Mouse (Mus musculus) heart, adult 2 months (tissue): ENCODE measurements at regions not wholly inside any gene's neighbourhood (a gene's known extent, or its start where the extent isn't known, plus 50 kb on each side); places are given as distances from the start of the nearest gene placed in this dataset.

Experiments used
- DNase-seq, 2 experiments: peaks; one replicate each; pipeline ENCODE4 v3.0.0; 2021
- H3K27ac ChIP-seq: fragments of 200-600 bp; 2 replicates; pipeline ENCODE4 v1.8.1; 2022
- H3K27me3 ChIP-seq: fragments of 200-500 bp; 2 replicates; pipeline ENCODE4 v1.6.1; 2012; ENCODE audit warnings: mild to moderate bottlenecking, low read length, inconsistent platforms, mixed read lengths; ENCODE audit not compliant: control insufficient read depth, insufficient read depth
- H3K36me3 ChIP-seq: fragments of 200-500 bp; 2 replicates; pipeline ENCODE4 v1.6.1; 2012; ENCODE audit warnings: low read length, inconsistent platforms; ENCODE audit not compliant: control insufficient read depth, insufficient read depth
- H3K4me1 ChIP-seq: fragments of 200-500 bp; 2 replicates; pipeline ENCODE4 v1.6.1; 2011; ENCODE audit warnings: low read length; ENCODE audit not compliant: control insufficient read depth, insufficient read depth
- H3K4me3 ChIP-seq: fragments of 200-600 bp; 2 replicates; pipeline ENCODE4 v1.8.1; 2022
- H3K79me2 ChIP-seq: fragments of 200-500 bp; replicated peaks from 2 replicates; pipeline ENCODE4 v1.6.1; 2012; ENCODE audit warnings: mild to moderate bottlenecking, inconsistent platforms, low read length, moderate library complexity, mixed read lengths; ENCODE audit not compliant: control insufficient read depth, insufficient read depth
- H3K9ac ChIP-seq: fragments of 200-500 bp; 2 replicates; pipeline ENCODE4 v1.6.1; 2012; ENCODE audit warnings: low read depth, mild to moderate bottlenecking, control low read depth, inconsistent platforms, low read length, mixed read lengths
- CTCF ChIP-seq: fragments of 200-600 bp; IDR thresholded peaks from 2 replicates; pipeline ENCODE4 v1.8.1; 2022; ENCODE audit warnings: antibody characterized with exemption, mild to moderate bottlenecking, moderate library complexity
- EP300 ChIP-seq: fragments of 200-500 bp; IDR thresholded peaks from 2 replicates; pipeline ENCODE4 v1.6.1; 2011; ENCODE audit warnings: low read depth, low read length, control low read depth; ENCODE audit not compliant: insufficient read depth
- POLR2A ChIP-seq: fragments of 200-500 bp; IDR thresholded peaks from 2 replicates; pipeline ENCODE4 v1.6.1; 2011; ENCODE audit warnings: mild to moderate bottlenecking, low read depth, low read length, control low read depth; ENCODE audit not compliant: insufficient read depth
- WGBS: fragments of 180-500 bp; shearing (Covaris S2); methylation state at CpG from one replicate; pipeline ENCODE4 v1.1.7; 2018; 5-methylcytosine and 5-hydroxymethylcytosine counted together
- intact Hi-C: fragments of 180-260 bp; cut with DNase I; formaldehyde crosslinking; loops from one replicate; pipeline ENCODE4 v1.15.1; 2025

DNA sequence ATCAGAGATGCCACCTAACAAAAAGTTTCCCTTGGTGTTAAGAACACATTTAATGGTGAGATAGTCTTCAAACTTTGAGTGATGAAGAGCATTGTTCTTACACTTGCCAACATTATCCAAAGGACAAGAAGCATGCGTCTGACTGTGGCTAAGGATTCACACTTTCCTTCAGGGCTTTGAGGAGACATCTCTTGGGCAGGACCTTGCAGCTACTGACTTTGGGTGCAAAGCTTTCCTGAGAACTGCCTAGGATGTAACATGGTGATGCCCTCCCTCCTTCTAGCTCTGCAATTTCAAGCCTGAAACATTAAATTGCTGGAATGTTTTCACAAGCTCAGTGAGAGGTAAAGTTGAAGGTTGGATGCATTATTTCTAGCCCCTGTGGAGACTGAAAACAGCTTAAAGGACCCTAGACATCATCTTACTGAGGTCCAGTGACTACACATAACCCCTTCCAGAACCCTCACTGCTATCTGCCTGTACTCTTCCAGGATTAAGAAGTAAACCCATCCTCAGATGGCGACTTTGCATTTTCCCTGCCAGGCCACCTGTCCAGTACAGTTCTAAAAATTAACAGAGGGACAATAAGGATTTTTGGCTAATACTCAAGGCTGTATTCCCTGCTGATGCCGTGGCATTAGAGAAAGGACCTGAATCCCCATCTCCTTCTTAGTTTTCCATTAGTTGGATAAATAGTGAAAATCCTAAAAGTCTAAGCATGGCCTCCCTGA, 137.3 kb upstream of the Sptlc3 start:
- Histone ChIP-seq H3K27ac (no peak overlapping the region), H3K4me1 (no peaks in the 10 kb centered on the region), H3K9ac (no peak overlapping the region), H3K27me3 (no peaks in the 10 kb centered on the region), H3K4me3 (no peak overlapping the region), H3K79me2 (no peaks in the 10 kb centered on the region), H3K36me3 (no peaks in the 10 kb centered on the region)
- WGBS, result 73% methylated on average over 3 of the region's 3 CpGs
- no peak for TF ChIP-seq POLR2A
- TF ChIP-seq CTCF, result no peak
- no peak for TF ChIP-seq EP300
- intact Hi-C loops, result no loop called here
- DNase-seq, result no peak

DNA sequence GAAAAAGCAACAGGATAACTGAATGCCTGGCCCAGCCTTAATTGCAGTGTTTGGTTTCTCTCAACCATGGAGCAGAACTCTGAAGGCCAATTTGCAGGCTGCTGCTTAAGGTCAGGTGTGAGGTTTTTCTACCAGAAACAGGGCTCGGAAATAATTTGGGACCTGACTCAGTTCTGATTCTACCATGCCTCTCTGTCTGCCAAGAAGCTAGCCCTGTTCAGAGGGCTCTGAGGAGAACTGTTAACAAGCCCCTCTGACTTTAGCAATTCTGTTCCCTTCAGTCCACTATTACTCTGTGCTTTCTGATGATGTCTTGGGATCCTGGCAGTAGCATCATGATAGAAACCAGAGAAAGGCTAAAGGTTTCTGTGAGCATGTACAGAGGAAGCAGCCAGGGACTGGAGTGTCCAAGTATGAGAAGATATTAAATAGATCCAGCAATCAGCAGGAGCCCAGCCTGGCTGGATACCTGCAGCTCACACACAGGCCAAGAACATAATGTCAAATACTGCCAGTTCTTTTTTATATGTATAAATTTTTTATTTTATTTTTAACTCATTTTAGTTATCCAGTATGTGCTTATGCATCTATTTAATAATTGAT, 131.4 kb upstream of the Sptlc3 start:
- no peak for TF ChIP-seq POLR2A
- no peak for TF ChIP-seq EP300
- no peak for TF ChIP-seq CTCF
- Histone ChIP-seq H3K27me3 (no peaks in the 10 kb centered on the region), H3K4me1 (no peaks in the 10 kb centered on the region), H3K9ac (no peak overlapping the region), H3K4me3 (no peak overlapping the region), H3K79me2 (no peaks in the 10 kb centered on the region), H3K36me3 (no peaks in the 10 kb centered on the region), H3K27ac (no peak overlapping the region)
- intact Hi-C loops, result no loop called here
- DNase-seq, result no peak
- 74% methylated on average over 1 of the region's 1 CpGs for WGBS

DNA sequence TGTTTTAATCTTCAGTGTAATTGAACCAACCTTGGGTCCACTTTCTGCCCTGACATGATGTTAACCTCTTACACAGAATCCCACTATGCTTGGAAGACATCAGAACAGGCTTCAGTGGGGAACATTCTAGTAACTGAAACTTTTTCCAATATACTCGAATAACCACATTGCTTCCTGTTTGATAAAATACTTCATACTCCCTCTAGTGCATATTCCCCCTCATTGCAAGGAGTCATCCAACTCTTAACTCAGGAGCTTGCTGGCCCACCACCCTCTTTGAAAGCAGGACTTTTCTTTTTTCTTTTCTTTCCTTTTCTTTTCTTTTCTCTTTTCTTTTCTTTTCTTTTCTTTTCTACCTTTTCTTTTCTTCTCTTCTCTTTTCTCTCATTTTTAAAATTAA, 123.6 kb upstream of the Sptlc3 start:
- H3K36me3 ChIP-seq, result no peaks in the 10 kb centered on the region
- no peak overlapping the region for H3K9ac ChIP-seq
- no peak overlapping the region for H3K27ac ChIP-seq
- intact Hi-C loops, result no loop called here
- 17% methylated on average over 1 of the region's 1 CpGs for WGBS
- H3K4me3 ChIP-seq, result no peak overlapping the region
- DNase-seq, result no peak
- no peaks in the 10 kb centered on the region for H3K79me2 ChIP-seq
- TF ChIP-seq EP300 (no peak), POLR2A (no peak), CTCF (peak; percentile 57)
- H3K27me3 ChIP-seq, result no peaks in the 10 kb centered on the region
- no peaks in the 10 kb centered on the region for H3K4me1 ChIP-seq

DNA sequence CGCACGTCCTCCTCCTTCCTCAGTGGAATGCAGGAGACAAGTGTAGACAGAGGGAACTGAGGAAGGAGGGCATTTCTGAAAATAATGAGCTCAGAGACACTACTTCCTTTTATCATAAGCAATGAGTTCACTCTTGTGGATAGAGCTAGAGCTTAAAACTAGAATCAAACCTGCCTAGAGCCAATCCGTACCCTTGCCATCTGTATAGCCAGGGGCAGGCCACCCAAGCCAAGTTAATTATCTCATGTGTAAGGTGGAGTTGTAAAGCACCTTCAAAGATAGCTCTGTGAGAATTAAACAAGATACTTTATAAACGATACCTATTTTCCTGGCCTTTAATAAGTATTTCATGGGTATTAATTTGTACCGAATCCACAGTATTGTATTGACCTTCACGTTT, 113.4 kb upstream of the Sptlc3 start:
- intact Hi-C loops, result loop anchor here (5.0 kb wide), 2 partner anchors 202 to 777 kb away; no protein-coding TSS in a partner anchor
- H3K27me3 ChIP-seq, result no peaks in the 10 kb centered on the region
- H3K79me2 ChIP-seq, result no peaks in the 10 kb centered on the region
- H3K27ac ChIP-seq, result no peak overlapping the region
- no peak for DNase-seq
- H3K36me3 ChIP-seq, result no peaks in the 10 kb centered on the region
- TF ChIP-seq EP300, result no peak
- TF ChIP-seq POLR2A, result no peak
- TF ChIP-seq CTCF, result no peak
- H3K4me1 ChIP-seq, result no peaks in the 10 kb centered on the region
- WGBS, result 71% methylated on average over 6 of the region's 6 CpGs
- H3K4me3 ChIP-seq, result no peak overlapping the region
- H3K9ac ChIP-seq, result no peak overlapping the region

DNA sequence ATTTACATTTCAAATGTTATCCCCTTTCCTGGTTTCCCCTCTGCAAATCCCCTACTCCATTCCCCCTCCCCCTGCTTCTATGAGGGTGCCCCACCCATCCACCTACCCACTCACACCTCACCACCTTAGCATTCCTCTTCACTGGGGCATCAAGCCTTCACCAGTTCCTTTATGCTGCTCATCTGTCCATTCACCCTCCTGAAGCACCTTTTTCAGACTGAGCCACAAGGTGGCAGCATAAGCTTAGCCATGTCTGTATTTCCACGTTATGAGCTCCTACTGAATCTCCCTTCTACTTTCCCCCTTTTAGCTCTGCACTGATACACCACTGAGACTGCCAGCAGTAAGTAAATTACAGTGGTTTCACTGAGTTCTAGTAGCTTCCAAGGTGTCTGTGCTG, 112.1 kb upstream of the Sptlc3 start:
- H3K4me3 ChIP-seq, result no peak overlapping the region
- WGBS, result 3% methylated on average over 1 of the region's 1 CpGs

DNA sequence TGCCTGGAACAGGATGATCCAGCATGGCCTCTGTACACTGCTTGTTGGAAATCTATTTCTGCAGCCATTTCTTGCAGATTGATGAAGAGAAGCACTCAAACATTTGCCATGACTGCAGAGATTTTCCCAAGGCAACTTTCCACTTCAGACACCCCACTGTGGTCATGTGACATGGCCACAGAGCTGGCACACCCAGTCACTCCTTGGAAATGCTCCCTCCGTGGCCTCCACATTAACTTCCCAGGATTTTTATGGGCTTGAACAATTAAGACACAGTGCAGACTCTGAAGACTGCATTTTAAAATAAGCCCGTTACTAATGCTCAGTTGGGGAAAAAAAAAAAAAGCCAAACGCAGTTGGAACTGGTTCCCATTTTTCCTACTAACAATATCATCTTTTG, 80.2 kb upstream of the Sptlc3 start:
- Histone ChIP-seq H3K4me3 (no peak overlapping the region), H3K27ac (no peak overlapping the region), H3K4me1 (no peaks in the 10 kb centered on the region), H3K27me3 (no peaks in the 10 kb centered on the region), H3K9ac (no peak overlapping the region), H3K36me3 (no peaks in the 10 kb centered on the region), H3K79me2 (no peaks in the 10 kb centered on the region)
- intact Hi-C loops, result no loop called here
- DNase-seq, result no peak
- WGBS, result 59% methylated on average over 3 of the region's 3 CpGs
- TF ChIP-seq POLR2A (no peak), EP300 (no peak), CTCF (no peak)

More for the DNA sequence above, 112.1 kb upstream of the Sptlc3 start:
- Histone ChIP-seq H3K36me3 (no peaks in the 10 kb centered on the region), H3K4me1 (no peaks in the 10 kb centered on the region), H3K9ac (no peak overlapping the region), H3K27me3 (no peaks in the 10 kb centered on the region), H3K27ac (no peak overlapping the region), H3K79me2 (no peaks in the 10 kb centered on the region)
- peak; percentile 19 to 37 for DNase-seq
- TF ChIP-seq EP300 (no peak), POLR2A (no peak), CTCF (peak; percentile 72)
- intact Hi-C loops, result loop anchor here (5.0 kb wide), 2 partner anchors 201 to 776 kb away; no protein-coding TSS in a partner anchor
